Mouse (Mus musculus) brain, adult 2 months (tissue): ENCODE measurements around the gene Sox11.

Experiments used
- DNase-seq: peaks from one replicate; pipeline ENCODE4 v3.0.0; 2011; ENCODE audit warnings: low read depth, low spot score

Gene Sox11

DNA sequence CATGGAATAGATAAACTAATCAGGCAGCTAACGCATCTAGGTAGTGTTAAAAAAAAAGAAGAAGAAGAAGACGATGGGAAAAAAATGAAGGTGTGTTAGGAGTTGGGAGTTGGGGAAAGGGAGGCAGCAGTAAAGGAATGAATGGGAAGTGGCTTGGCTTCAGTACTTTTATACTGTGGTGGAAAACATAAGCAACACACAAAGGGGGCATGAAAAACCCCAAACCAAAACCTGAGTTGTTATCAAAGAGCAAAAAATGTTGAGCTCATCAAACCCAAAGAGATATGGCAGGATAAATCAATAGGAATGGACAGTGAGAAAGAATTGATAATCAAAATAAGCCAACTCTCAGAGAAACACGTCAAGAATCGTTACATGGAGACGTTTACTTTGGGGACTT lies 5.6 kb downstream of the Sox11 start:
- no peak for DNase-seq

DNA sequence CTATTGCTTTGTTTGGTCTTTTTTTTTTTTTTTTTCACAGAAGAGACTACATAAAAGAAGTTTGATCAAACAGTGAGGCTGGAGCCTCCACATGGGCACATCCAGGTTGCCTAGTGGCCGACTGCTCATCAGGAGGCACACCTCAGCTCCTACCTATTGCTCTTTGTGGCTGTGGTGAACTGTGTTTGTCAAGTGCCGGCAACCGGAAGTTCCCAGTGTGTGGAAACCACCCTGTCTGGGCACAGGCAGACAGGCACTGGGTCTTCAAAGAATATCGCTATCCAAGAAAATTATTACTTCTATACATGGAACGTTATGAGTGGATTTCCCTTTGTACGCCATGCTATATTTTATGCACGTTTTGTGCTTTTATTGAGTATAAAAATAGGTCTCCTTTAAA lies 6.0 kb downstream of the Sox11 start:
- no peak for DNase-seq

- no peak for DNase-seq
Observed at GRCm38 (mm10) chr12:27335356-27336055, 6.9 kb downstream of the Sox11 start.

DNA sequence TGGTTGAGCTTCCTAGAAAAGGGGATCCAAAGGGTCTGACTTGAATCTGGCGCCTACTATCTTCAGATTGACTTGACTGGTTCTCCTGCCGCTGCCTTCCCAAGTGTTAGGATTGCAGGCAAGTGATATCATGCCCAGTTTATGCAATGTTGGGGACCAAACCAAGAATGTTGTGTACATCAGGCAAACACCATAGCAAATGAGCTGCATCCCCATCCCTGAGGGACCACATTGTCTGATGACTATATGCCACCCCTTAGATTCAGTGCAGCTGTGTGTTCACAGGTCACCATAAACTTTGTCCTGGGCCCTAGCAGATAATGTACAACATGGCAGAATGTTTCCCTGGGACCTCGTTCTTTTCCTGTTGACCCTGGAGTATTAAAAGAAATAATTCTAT lies 8.8 kb downstream of the Sox11 start:
- no peak for DNase-seq

- DNase-seq = peak; percentile 38
Observed at GRCm38 (mm10) chr12:27323423-27323822, 19.0 kb downstream of the Sox11 start.

DNA sequence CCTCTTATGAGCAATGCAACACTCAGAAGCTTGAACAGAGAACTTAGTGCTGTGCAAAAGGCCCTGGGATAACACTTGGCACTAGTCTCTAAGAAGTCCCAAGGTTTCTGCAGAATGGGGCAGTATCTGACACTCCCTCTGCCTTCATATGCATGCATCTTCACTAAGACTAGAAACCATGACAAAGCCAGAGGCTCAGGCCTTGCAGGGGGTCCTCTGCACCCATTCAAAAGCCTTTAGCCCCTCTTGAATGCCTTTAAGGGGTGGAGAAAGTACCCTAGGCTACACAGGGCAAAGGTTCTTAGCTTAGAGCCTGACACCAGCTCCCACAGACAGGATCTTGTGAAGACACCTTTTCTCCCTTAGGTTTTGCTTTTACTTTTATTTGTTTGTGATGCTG lies 21.7 kb downstream of the Sox11 start:
- DNase-seq = no peak

DNA sequence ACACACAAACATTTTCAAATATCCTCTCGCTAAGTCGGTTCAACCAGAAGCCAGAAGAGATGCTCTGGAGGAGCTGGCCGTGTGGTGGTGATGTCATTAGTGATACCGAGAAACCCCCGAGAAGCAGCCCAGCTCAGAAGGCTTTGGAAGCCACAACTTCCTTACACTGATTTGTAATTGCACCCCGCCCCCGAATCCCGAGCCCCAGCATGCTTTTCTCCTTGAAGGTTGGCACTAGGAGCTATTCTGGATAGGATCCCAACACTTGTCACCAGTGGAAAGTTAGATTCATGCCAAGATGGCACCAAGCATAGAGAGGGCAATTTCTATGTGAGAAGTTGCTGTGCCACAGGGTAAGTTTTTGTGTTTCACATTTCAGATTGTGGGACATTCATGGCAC lies 29.4 kb downstream of the Sox11 start:
- no peak for DNase-seq

GRCm38 (mm10) chr12:27311854-27312466 lies 30.4 kb downstream of the Sox11 start:
- no peak for DNase-seq

GRCm38 (mm10) chr12:27311316-27311832 lies 31.0 kb downstream of the Sox11 start:
- DNase-seq = no peak

GRCm38 (mm10) chr12:27310703-27311102 lies 31.7 kb downstream of the Sox11 start:
- no peak for DNase-seq

- DNase-seq = no peak
Observed at GRCm38 (mm10) chr12:27309969-27310368, 32.4 kb downstream of the Sox11 start.

DNA sequence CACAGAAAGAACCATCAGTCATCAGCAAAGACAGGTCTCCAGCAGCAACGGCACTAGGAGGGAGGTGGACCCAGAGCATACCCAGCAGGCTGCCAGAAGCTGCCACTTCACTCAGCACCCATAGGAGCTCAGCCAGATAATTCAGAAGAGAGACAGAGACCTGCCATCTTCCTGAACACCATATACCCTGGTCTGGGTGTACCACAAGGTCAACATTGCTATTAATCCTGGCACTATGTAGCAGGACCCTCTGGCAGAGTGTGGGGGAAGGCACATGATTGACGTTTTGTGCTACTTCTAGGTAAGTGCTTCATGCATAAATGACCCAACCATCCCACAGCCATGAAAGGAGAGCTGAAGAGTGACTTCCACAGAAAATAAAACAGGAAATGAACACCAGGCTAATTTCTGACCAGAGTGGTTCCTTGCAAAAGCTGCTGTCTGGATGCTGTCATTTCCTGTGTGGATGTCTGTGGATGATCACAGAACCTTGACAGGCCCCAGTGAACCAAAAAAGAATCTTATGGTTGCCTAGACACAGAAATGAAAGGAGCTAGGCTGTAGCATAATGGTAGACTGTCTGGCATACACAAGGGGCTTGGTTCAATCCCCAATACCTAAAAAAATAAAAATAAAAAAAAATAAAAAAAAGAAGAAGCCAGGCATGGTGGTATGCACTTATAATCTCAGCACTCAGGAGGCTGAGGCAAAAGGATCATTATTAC lies 37.5 kb downstream of the Sox11 start:
- DNase-seq = no peak

DNA sequence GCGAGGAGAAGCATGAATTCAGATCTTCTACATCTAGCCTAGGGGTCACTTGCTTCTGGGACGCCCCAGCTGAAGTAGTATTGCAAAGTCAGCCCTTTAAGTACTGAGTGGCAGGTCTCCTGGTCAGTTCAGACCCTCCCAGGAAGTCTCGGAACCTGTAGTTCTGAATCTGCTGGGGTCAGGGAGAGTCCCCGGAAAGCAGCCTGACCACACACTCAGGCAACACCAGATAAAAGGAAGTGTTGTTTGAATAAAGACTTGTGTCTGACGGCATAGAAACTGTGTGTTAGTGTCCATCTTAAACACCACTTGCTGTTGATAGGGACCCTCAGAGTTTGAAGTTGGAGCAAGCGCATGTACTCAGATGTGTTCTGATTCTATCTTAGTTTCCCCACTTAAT lies 39.2 kb downstream of the Sox11 start:
- DNase-seq = no peak

DNA sequence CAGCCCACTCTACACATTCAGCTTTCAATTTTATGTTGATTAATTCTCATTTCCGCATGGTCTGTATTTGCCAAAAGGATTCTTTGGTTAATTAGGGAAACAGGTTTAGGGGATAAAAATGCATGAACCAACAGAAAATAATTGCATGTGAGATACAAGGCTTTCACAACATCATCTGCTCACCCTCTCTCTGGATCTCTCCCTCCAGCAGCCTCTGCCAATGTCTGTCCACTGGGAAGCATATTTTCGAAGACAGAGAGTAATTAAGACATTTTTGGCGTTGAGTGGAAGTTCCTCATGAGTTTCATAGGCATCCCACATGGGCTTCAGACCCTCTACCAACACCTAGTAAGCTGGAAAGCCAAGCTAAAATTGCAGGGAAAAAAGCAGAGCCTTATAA lies 43.7 kb downstream of the Sox11 start:
- no peak for DNase-seq

DNA sequence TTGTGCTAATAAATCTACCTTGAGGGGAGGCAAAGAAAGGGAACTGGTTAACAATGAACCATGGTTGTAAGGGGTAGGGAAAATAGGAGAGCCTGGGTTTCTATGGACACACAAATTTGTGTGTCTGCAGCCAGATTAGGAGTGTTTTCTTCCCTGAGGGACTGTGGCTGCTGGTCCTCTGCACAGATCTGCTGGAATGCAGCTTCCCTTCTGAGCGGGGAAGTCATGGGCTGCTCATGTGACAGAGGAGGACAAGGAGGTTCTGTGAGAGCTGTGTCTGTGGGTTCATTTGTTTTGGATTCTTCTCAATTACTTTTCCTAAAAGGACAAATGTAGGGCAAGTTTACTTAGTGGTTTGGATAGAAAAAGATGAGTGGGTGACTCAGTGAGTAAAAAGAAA lies 48.2 kb downstream of the Sox11 start:
- DNase-seq = peak; percentile 27

DNA sequence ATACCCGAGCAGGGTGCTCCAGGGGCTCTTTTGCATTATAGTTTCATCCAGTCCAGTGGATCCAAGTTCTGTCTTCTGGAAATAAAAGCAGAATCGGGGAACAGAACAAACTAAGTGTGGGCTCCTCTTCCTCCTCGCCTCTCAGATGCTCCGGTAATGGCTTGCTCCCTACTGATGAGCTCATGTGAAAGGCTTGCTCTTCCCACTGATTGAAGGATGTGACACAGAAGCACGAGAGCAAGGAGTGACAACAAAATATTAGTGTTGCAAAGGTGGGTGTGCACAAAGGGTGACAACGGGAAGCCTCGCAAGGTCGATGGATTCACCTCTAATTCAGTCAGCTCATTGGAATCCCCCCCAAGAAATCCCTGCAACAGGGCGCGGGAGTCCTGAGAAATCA lies 48.6 kb downstream of the Sox11 start:
- DNase-seq = no peak

GRCm38 (mm10) chr12:27293208-27293607 lies 49.2 kb downstream of the Sox11 start:
- no peak for DNase-seq
